Mouse (Mus musculus): ENCODE data around the gene Fam160a1. TPM values are rescaled to one million over a fixed set of nuclear protein-coding genes. Genes with fewer than 3 reads are reported as not detected.

Gene Fam160a1
- polyA plus RNA-seq, 1 experiment, result 0.90 TPM

DNA sequence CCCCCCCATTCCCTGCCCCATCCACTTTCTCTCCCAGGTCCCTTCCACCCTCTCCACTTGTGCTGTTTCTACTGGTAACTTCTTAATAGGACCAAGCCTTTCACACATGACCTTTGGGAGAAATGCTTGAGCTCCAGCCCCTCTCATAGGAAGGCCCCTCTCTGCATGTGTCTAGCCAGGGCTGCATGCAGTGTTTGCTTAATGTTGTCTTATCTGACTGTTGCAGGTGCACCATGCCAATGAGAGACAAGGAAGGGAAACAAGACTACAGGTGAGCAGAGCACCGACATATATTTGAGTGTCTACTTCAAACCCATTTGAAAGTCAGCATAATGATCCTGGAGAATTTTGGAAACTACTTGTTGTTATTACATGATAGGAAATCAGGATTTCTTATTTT lies 200.7 kb downstream of the Fam160a1 start:
- Histone ChIP-seq H3K4me1 (ENCODE audit: control insufficient read depth, insufficient read depth, low read length) (no peaks in the 10 kb centered on the region), H3K4me3 (ENCODE audit: control insufficient read depth, low read depth, low read length) (no peak overlapping the region), H3K36me3 (ENCODE audit: control insufficient read depth, insufficient read depth, low read length) (peaks cover 1% of the 10 kb centered on the region), H3K27ac (ENCODE audit: control insufficient read depth, insufficient read depth, low read depth, low read length) (no peak overlapping the region), H3K27me3 (ENCODE audit: control insufficient read depth, insufficient read depth, low read length) (no peaks in the 10 kb centered on the region)
- TF ChIP-seq CTCF (IDR thresholded peaks at IDR 0.05; ENCODE audit: control insufficient read depth, insufficient read depth, insufficient replicate concordance, low read depth, low read length) (no peak), POLR2A (IDR thresholded peaks at IDR 0.05; ENCODE audit: control insufficient read depth, low read depth, low read length) (no peak)

Other genes starting within 250 kb of the Fam160a1 start
- gene Gatb, start 243.2 kb downstream of the Fam160a1 start, polyA plus RNA-seq (2012; rRNA removed), result 11.3 and 11.6 TPM in 2 replicates
- 0.25 and 0.43 TPM in 2 replicates for gene Glt28d2, start 70.2 kb upstream of the Fam160a1 start, polyA plus RNA-seq (2012; rRNA removed)
- gene Gm37240, start 70.2 kb upstream of the Fam160a1 start, polyA plus RNA-seq (2012; rRNA removed), result 0.95 TPM in 1 of 2 replicates, not detected in the other
- gene Sh3d19, start 153.8 kb upstream of the Fam160a1 start, polyA plus RNA-seq (2012; rRNA removed), result 9.4 and 10.6 TPM in 2 replicates
- 15.5 and 18.7 TPM in 2 replicates for gene Prss48, start 185.2 kb upstream of the Fam160a1 start, polyA plus RNA-seq (2012; rRNA removed)